Mouse (Mus musculus) midbrain, embryonic 15.5 days (tissue): ENCODE data around the gene Cma2. TPM values are rescaled to one million over a fixed set of nuclear protein-coding genes. Genes with fewer than 3 reads are reported as not detected.
A peak's percentile ranks its signal among the peaks of the same experiment; 100 is the strongest.

Experiments used
- ATAC-seq: fragments of 200-750 bp; cut with Nextera tagmentation; replicated peaks from 2 replicates; pipeline ENCODE4 v1.8.0; 2017; ENCODE audit warnings: moderate TSS enrichment
- H3K27ac ChIP-seq: fragments of 300-500 bp; sonication (generic); 2 replicates; pipeline ENCODE4 v1.5.1; 2015; ENCODE audit warnings: mild to moderate bottlenecking, inconsistent platforms
- H3K27me3 ChIP-seq: fragments of 300-500 bp; sonication (generic); replicated peaks from 2 replicates; pipeline ENCODE4 v1.6.1; 2015; ENCODE audit warnings: inconsistent platforms
- H3K36me3 ChIP-seq: fragments of 300-500 bp; sonication (generic); replicated peaks from 2 replicates; pipeline ENCODE4 v1.6.1; 2015; ENCODE audit warnings: inconsistent platforms
- H3K4me1 ChIP-seq: fragments of 300-500 bp; sonication (generic); 2 replicates; pipeline ENCODE4 v1.6.1; 2015; ENCODE audit warnings: inconsistent platforms
- H3K4me2 ChIP-seq: fragments of 300-500 bp; sonication (generic); 2 replicates; pipeline ENCODE4 v1.6.1; 2015; ENCODE audit warnings: inconsistent platforms, mild to moderate bottlenecking, moderate library complexity
- H3K4me3 ChIP-seq: fragments of 300-500 bp; sonication (generic); 2 replicates; pipeline ENCODE4 v1.5.1; 2015; ENCODE audit warnings: mild to moderate bottlenecking, inconsistent platforms
- H3K9ac ChIP-seq: fragments of 300-500 bp; sonication (generic); 2 replicates; pipeline ENCODE4 v1.6.1; 2015; ENCODE audit warnings: mild to moderate bottlenecking, inconsistent platforms
- H3K9me3 ChIP-seq: fragments of 300-500 bp; sonication (generic); 2 replicates; pipeline ENCODE4 v1.6.1; 2016; ENCODE audit warnings: inconsistent platforms
- WGBS: fragments of 180-500 bp; shearing (Covaris S2); methylation state at CpG from one replicate; pipeline ENCODE4 v1.1.7; 2015; ENCODE audit warnings: mixed read lengths; 5-methylcytosine and 5-hydroxymethylcytosine counted together
- polyA plus RNA-seq: library from polyadenylated mRNA; unstranded; fragments of >200 nt; fragmentation: Nextera tagmentation; extraction: Ambion mirVana; gene quantifications from 2 replicates; pipeline ENCODE4 v1.2.1, GENCODE M21; 2015

The Cma2 gene
- polyA plus RNA-seq = not detected in 2 replicates

GRCm38 (mm10) chr14:55950346-55951030, at the start of gene Cma2:
Cma2 (plus strand) TSS chr14:55950980.
- H3K9ac ChIP-seq = no peak within 1 kb of the TSS
- no peak within 1 kb of the TSS for H3K4me3 ChIP-seq
- no peaks in the 10 kb centered on the region for H3K36me3 ChIP-seq
- no peak within 1 kb of the TSS for H3K4me2 ChIP-seq
- no peaks in the 10 kb centered on the region for H3K27me3 ChIP-seq
- ATAC-seq = no peak
- H3K9me3 ChIP-seq = no peaks in the 10 kb centered on the region
- H3K27ac ChIP-seq = no peak within 1 kb of the TSS
- 92% methylated on average over 6 of the region's 6 CpGs for WGBS
- no peaks in the 10 kb centered on the region for H3K4me1 ChIP-seq

- no peak overlapping the region for H3K9ac ChIP-seq
- no peaks in the 10 kb centered on the region for H3K9me3 ChIP-seq
- no peak for ATAC-seq
- H3K4me1 ChIP-seq = peaks cover 7% of the 10 kb centered on the region
- no peak overlapping the region for H3K4me3 ChIP-seq
- no peak overlapping the region for H3K4me2 ChIP-seq
- 16% methylated on average over 1 of the region's 1 CpGs for WGBS
- no peaks in the 10 kb centered on the region for H3K27me3 ChIP-seq
- no peak overlapping the region for H3K27ac ChIP-seq
- H3K36me3 ChIP-seq = no peaks in the 10 kb centered on the region
These were observed 45.3 kb upstream of the Cma2 start for GRCm38 (mm10) chr14:55905518-55905917.

- H3K4me2 ChIP-seq = no peak overlapping the region
- WGBS = 66% methylated on average over 4 of the region's 4 CpGs
- H3K9ac ChIP-seq = no peak overlapping the region
- no peak overlapping the region for H3K4me3 ChIP-seq
- ATAC-seq = no peak
- no peaks in the 10 kb centered on the region for H3K27me3 ChIP-seq
- no peak overlapping the region for H3K27ac ChIP-seq
- no peaks in the 10 kb centered on the region for H3K9me3 ChIP-seq
- no peaks in the 10 kb centered on the region for H3K36me3 ChIP-seq
- H3K4me1 ChIP-seq = no peaks in the 10 kb centered on the region
These were observed 37.4 kb upstream of the Cma2 start for GRCm38 (mm10) chr14:55913406-55913805.

GRCm38 (mm10) chr14:55918240-55919082, 32.3 kb upstream of the Cma2 start:
- Histone ChIP-seq H3K36me3 (no peaks in the 10 kb centered on the region), H3K9me3 (no peaks in the 10 kb centered on the region), H3K27me3 (no peaks in the 10 kb centered on the region), H3K4me2 (peak overlapping the region; percentile 42), H3K27ac (no peak overlapping the region), H3K4me1 (peaks cover 4% of the 10 kb centered on the region; the same call in 1 of the 2 replicates), H3K9ac (no peak overlapping the region), H3K4me3 (no peak overlapping the region)
- WGBS = 41% methylated on average over 14 of the region's 14 CpGs
- ATAC-seq = peak; percentile 88

GRCm38 (mm10) chr14:55922475-55923232, 28.1 kb upstream of the Cma2 start:
- H3K36me3 ChIP-seq = no peaks in the 10 kb centered on the region
- peaks cover 4% of the 10 kb centered on the region; the same call in 1 of the 2 replicates for H3K4me1 ChIP-seq
- no peak overlapping the region for H3K4me3 ChIP-seq
- no peaks in the 10 kb centered on the region for H3K9me3 ChIP-seq
- no peak for ATAC-seq
- WGBS = 91% methylated on average over 7 of the region's 7 CpGs
- H3K4me2 ChIP-seq = no peak overlapping the region
- H3K27ac ChIP-seq = no peak overlapping the region
- H3K27me3 ChIP-seq = no peaks in the 10 kb centered on the region
- H3K9ac ChIP-seq = no peak overlapping the region

- WGBS = 85% methylated on average over 4 of the region's 4 CpGs
- Histone ChIP-seq H3K27me3 (no peaks in the 10 kb centered on the region), H3K9ac (no peak overlapping the region), H3K4me3 (no peak overlapping the region), H3K36me3 (no peaks in the 10 kb centered on the region), H3K27ac (no peak overlapping the region), H3K4me1 (no peaks in the 10 kb centered on the region), H3K9me3 (no peaks in the 10 kb centered on the region), H3K4me2 (no peak overlapping the region)
- ATAC-seq = no peak
These were observed 23.9 kb upstream of the Cma2 start for GRCm38 (mm10) chr14:55926847-55927246.

GRCm38 (mm10) chr14:55929263-55929997, 21.4 kb upstream of the Cma2 start:
- WGBS = 86% methylated on average over 12 of the region's 12 CpGs
- no peak overlapping the region for H3K9ac ChIP-seq
- ATAC-seq = no peak
- H3K4me2 ChIP-seq = no peak overlapping the region
- no peaks in the 10 kb centered on the region for H3K36me3 ChIP-seq
- H3K4me1 ChIP-seq = no peaks in the 10 kb centered on the region
- no peak overlapping the region for H3K4me3 ChIP-seq
- H3K9me3 ChIP-seq = no peaks in the 10 kb centered on the region
- no peak overlapping the region for H3K27ac ChIP-seq
- no peaks in the 10 kb centered on the region for H3K27me3 ChIP-seq

GRCm38 (mm10) chr14:55933586-55933985, 17.2 kb upstream of the Cma2 start:
- Histone ChIP-seq H3K9ac (no peak overlapping the region), H3K9me3 (no peaks in the 10 kb centered on the region), H3K4me3 (no peak overlapping the region), H3K4me1 (no peaks in the 10 kb centered on the region), H3K27me3 (no peaks in the 10 kb centered on the region), H3K4me2 (no peak overlapping the region), H3K36me3 (no peaks in the 10 kb centered on the region), H3K27ac (no peak overlapping the region)
- ATAC-seq = no peak
- WGBS = 71% methylated on average over 7 of the region's 7 CpGs

- Histone ChIP-seq H3K9me3 (no peaks in the 10 kb centered on the region), H3K4me2 (no peak overlapping the region), H3K27me3 (no peaks in the 10 kb centered on the region), H3K9ac (no peak overlapping the region), H3K36me3 (no peaks in the 10 kb centered on the region), H3K27ac (no peak overlapping the region), H3K4me1 (no peaks in the 10 kb centered on the region), H3K4me3 (no peak overlapping the region)
- ATAC-seq = no peak
- WGBS = 55% methylated on average over 7 of the region's 7 CpGs
These were observed 10.5 kb upstream of the Cma2 start for GRCm38 (mm10) chr14:55940070-55940800.

GRCm38 (mm10) chr14:55943601-55944000, 7.2 kb upstream of the Cma2 start:
- Histone ChIP-seq H3K27ac (no peak overlapping the region), H3K9me3 (no peaks in the 10 kb centered on the region), H3K9ac (no peak overlapping the region), H3K4me3 (no peak overlapping the region), H3K36me3 (no peaks in the 10 kb centered on the region), H3K27me3 (no peaks in the 10 kb centered on the region), H3K4me1 (no peaks in the 10 kb centered on the region), H3K4me2 (no peak overlapping the region)
- 83% methylated on average over 11 of the region's 11 CpGs for WGBS
- ATAC-seq = no peak

- ATAC-seq = no peak
- Histone ChIP-seq H3K27ac (no peak within 1 kb of the TSS), H3K9ac (no peak within 1 kb of the TSS), H3K27me3 (no peaks in the 10 kb centered on the region), H3K4me2 (no peak within 1 kb of the TSS), H3K4me3 (no peak within 1 kb of the TSS), H3K9me3 (no peaks in the 10 kb centered on the region), H3K36me3 (no peaks in the 10 kb centered on the region), H3K4me1 (no peaks in the 10 kb centered on the region)
- 82% methylated on average over 4 of the region's 4 CpGs for WGBS
These were observed 6.2 kb upstream of the Cma2 start, which contains the start of gene Cma1 for GRCm38 (mm10) chr14:55944575-55944974. Cma1 (minus strand) TSS chr14:55944675.
